Mouse (Mus musculus): Measurements from ENCODE around the gene Kcne1. TPM values are rescaled to one million over a fixed set of nuclear protein-coding genes. Genes with fewer than 3 reads are reported as not detected.

The Kcne1 gene
- polyA plus RNA-seq, 1 experiment from 2014 or later = 0.09 TPM

Other genes with a start within 250 kb of the Kcne1 start
- 0.27 TPM in 1 of 2 replicates, not detected in the other for gene Kcne2, start 67.1 kb downstream of the Kcne1 start, polyA plus RNA-seq (2014; fragmentation: Nextera tagmentation; extraction: Ambion mirVana)
- 124 and 127 TPM in 2 replicates for gene Smim11, start 58.2 kb downstream of the Kcne1 start, polyA plus RNA-seq (2014; fragmentation: Nextera tagmentation; extraction: Ambion mirVana)
- not detected in 2 replicates for gene Fam243, start 38.0 kb downstream of the Kcne1 start, polyA plus RNA-seq (2014; fragmentation: Nextera tagmentation; extraction: Ambion mirVana)
- gene Rcan1, start 111.4 kb upstream of the Kcne1 start, polyA plus RNA-seq (2014; fragmentation: Nextera tagmentation; extraction: Ambion mirVana) = 33.0 and 33.8 TPM in 2 replicates
- 0.41 TPM in 2 replicates for gene Clic6, start 126.3 kb upstream of the Kcne1 start, polyA plus RNA-seq (2014; fragmentation: Nextera tagmentation; extraction: Ambion mirVana)